Mouse (Mus musculus): ENCODE results near the gene Mrpl12. TPM values are rescaled to one million over a fixed set of nuclear protein-coding genes. Genes with fewer than 3 reads are reported as not detected.
"Not testable (repeated sequence)": the region's sequence is repeated elsewhere in the genome, so short reads cannot be mapped to it uniquely, and the experiment has no call there.

Mrpl12 gene
- total RNA-seq, 2 experiments from 2014 or later: 72.6 to 75.2 TPM

GRCm38 (mm10) chr11:120501701-120502100 lies 17.3 kb downstream of the Mrpl12 start:
- intact Hi-C loops (cut with DNase I): no loop called here
- no peak for DNase-seq (ENCODE audit: low spot score in 2 of 2)

DNA sequence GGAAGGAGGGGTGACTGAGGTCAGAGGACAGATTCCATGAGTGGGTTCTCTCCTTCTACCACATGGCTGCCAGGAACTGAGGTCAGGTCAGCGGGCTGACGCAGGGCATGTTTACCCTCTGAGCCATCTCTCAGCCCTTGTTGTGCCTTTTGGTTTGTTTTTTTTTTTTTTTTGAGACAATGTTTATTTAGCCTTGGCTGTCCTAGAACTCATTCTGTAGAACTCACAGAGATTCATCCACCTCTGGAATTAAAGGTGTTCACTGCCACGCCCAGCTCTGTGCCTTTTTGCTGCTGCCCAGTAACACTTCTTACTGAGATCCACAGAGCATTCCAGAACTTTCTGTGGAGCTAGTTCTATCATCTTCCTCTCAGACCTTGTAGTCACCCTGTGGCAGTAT lies 21.2 kb downstream of the Mrpl12 start:
- intact Hi-C loops (cut with DNase I): no loop called here
- DNase-seq (ENCODE audit: low spot score in 2 of 2): no peak

DNA sequence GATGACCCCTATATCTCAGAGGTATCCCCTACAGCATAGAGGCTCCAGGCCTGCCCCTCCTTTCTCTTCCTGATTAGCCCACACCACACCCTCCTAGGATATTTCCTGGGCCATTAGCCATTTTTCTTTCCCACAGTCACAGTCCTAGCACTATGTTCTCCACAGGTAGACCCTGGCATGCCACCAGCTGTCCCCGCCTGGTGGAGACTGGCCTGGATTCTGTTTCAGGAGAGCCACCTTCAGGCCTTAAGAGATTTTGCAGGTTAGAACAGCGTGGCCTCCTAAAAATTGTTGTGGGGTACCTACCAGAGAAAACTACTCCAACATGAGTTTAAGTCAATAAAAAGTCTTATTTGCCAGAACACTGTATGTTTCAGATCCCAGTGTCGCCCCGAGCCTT lies 22.5 kb downstream of the Mrpl12 start:
- DNase-seq (ENCODE audit: low spot score in 2 of 2): no peak
- intact Hi-C loops (cut with DNase I): no loop called here

DNA sequence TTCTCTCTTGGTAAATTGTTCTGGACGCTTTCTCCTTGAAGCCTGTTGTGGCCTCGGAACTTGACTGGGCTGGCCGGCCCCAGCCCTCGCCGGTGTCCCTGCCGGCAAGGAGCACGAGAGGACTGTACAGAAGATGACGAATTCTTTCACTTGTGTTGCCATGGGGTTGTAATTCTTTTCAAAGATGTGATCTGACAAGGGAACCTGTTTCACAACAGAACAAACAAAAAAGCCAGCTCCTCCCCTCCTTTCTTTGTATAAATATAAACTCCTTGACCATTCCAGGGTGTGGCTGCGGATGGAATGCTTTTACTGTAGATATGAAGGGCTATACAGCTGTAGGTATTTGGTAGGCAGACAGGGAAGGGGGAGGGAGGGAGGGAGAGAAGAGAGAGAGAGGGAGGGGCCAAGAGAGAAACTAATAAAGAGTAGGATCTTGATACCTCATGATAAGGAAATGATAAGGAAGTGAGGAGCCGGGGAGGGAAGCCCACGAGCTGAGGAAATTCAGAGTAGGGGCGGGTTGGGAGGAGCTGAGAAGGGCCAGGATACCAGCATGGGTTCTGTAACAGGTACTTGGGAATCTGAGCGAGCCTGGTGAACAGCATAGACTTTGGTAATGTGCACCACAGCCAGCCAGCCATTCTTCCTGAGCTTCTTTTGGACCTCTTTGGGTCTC lies 23.3 kb downstream of the Mrpl12 start:
- intact Hi-C loops (cut with DNase I): no loop called here

DNA sequence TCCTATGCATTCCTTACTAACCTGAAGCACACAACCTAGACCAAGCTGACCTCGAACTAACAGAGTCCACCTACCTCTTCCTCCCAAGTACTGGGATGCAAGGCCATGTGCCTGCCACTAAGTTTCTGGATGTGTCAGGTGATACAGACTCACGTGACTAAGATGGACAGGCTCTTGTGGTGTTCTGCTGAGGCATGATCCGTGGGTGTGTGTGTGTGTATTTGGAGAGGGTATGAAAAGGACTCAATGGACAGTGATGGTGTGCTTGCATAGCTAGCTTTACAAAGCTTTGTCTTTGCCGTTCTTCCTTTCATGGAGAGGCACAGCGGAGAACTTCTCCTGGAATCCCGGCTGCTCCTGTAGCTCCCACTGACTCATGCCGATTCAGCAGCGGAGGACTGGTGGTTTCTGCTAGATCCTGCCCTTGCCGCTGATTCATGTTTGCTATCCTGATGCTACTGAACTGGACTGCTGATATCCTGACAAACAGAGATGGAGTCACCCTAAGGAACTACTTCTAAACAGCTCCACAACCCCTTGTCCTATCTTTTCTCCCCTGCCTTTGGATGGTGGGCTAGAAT lies 24.0 kb downstream of the Mrpl12 start:
- intact Hi-C loops (cut with DNase I): no loop called here
- peak in 1 of 2 experiments; percentile 22 for DNase-seq (ENCODE audit: low spot score in 2 of 2)

More for the DNA sequence above, 23.3 kb downstream of the Mrpl12 start:
- DNase-seq (ENCODE audit: low spot score in 2 of 2): no peak

GRCm38 (mm10) chr11:120509940-120510339 lies 25.5 kb downstream of the Mrpl12 start:
- DNase-seq (ENCODE audit: low spot score in 2 of 2): no peak
- intact Hi-C loops (cut with DNase I): no loop called here

DNA sequence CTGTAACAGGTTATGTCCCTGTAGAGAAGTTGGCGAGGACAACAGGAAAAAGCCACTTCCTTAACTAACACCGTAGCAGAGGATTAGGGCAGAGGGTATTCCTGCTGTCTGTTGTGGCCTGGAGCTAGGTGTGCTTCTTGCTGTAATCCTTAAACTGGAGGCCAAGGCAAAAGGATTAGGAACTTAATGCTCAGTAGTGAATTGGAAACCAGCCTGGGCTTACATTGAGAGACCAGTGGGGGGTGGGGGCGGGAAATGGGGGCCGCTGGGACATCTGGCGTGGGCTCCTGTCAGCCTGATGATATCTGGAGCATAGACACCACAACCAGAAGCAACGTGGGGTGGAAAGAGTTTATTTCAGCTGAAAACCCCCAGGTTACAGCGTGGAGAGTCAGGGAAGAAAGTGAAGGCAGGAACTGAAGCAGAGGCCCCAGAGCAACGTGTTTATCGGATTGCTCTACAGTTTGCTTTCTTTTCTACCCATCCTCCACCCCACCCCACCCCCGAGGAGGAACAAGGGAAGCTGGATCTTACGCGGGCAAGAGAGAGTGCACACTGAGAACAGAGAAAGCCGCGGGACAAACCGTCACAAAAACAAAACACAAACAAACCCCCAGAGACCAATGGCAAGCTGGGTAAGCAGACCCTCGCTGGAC lies 26.1 kb downstream of the Mrpl12 start:
- intact Hi-C loops (cut with DNase I): no loop called here
- no peak for DNase-seq (ENCODE audit: low spot score in 2 of 2)

DNA sequence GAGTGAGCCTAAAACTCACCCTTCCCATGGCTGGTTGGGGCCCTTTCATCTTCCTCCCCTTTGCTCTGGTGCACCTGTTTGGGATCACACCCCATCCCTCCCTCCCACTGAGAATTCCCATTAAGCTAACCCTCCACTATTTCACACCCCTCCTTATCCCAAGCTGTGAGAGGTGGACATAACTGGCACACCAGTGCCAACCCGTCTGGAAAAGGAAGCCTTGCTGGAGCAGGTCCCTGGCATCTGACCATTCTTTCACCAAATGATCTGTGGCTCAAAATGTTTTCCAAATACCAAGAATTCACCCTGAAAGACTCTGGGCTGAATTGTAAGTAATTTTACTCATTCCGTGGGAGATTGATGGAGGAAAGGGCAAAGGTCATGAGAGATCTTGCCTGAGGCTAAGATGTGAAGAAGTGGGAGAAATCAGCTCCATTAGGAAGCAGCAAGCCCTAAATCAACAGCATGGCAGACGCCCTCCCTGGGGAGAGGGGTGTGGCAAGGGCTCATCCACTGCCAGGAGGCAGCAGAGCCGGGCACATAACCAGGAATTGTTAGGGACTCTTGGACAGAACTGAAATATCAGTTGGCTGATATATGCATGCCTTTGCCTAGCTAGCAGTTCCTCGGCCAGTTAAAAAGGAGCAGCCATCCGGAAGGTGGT lies 28.5 kb downstream of the Mrpl12 start:
- intact Hi-C loops (cut with DNase I): no loop called here

GRCm38 (mm10) chr11:120514262-120514661 lies 29.8 kb downstream of the Mrpl12 start:
- intact Hi-C loops (cut with DNase I): not testable (repeated sequence)

More for the DNA sequence above, 28.5 kb downstream of the Mrpl12 start:
- DNase-seq (ENCODE audit: low spot score in 2 of 2): no peak

GRCm38 (mm10) chr11:120515611-120516010 lies 31.2 kb downstream of the Mrpl12 start:
- intact Hi-C loops (cut with DNase I): no loop called here
- DNase-seq (ENCODE audit: low spot score in 2 of 2): peak; percentile 83

More at GRCm38 (mm10) chr11:120514262-120514661, 29.8 kb downstream of the Mrpl12 start:
- DNase-seq (ENCODE audit: low spot score in 2 of 2): not testable (repeated sequence)

DNA sequence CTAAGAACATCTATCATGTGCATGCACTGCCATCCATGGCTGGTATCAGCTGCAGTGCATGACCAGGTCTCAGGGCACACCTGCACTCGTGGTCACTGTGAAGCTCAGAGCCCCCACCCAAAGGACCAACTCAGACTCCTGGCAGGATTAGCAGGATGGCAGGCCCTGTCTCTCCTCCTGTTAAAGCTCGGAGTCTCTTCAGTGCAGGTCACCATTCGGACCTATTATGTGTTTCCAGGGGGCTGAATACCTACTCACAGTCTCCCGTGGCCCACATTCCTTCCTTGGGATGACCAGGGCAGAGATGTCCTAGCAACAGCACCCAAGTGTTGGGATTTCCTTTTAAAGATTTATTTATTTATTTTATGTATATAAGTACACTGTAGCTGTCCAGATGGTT lies 32.7 kb downstream of the Mrpl12 start:
- no peak for DNase-seq (ENCODE audit: low spot score in 2 of 2)
- intact Hi-C loops (cut with DNase I): no loop called here

DNA sequence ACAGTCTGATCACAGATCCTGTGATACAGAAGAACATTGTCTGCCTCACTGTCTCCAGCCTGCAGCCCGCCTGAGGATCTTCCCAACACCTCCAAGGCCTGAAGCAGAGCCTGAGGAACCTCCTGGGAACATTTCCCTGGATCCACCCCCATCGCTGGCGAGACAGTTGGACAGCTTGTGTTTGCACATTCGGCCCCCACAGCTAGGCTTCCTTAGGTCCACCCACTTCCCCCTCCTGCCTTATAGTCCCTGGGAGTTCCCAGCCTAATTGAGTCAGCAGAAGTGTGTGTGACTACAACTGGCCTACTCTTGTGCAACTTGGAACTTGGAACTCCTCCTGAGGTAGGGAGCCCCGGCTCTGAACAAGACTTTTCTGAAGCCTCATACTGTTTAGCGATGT lies 33.6 kb downstream of the Mrpl12 start:
- peak; percentile 82 to 97 for DNase-seq (ENCODE audit: low spot score in 2 of 2)
- intact Hi-C loops (cut with DNase I): loop anchor here (2.0 kb wide), 3 partner anchors 47 to 63 kb away; partner anchors contain the start of genes Arhgdia and P4hb

DNA sequence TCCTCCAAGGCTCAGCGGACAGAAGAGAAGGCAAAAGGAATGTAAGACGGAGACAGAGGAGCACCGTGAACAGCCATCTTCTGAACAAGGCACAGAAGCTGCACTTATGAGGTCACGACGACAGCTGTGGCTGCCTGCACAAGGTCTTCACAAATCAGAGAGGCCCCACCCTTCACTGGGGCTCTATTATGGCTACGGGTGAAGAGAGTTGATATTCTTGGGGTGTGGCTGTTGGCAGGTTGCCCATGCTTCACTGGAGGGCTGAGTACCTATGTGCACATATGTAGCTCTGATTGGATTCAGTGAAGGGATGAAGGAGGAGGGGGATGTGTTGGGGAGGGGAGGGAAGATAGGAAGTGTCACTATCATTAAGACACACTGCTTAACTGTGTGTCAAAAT lies 34.1 kb downstream of the Mrpl12 start:
- no peak for DNase-seq (ENCODE audit: low spot score in 2 of 2)
- intact Hi-C loops (cut with DNase I): loop anchor here (2.0 kb wide), 3 partner anchors 46 to 62 kb away; partner anchors contain the start of genes Arhgdia and P4hb

DNA sequence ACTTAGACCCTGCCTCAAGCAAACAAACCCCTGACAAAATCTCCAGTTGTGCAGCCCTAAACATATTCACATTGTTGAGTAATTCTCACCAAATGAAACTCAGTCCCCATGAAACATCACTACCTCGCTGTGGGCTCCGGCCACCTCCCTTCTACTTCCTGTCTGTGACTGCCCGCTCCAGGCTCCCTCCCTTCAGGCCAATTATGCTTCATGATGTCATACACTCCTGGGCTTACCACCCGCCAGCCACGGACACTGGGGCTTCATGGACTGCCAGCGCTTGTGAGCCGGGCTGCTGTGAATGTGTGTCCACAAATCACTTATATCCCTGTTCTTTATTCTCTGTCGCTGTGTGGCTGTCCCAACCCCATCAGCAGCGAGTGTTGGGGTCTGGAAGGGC lies 35.3 kb downstream of the Mrpl12 start:
- intact Hi-C loops (cut with DNase I): loop anchor here (2.0 kb wide), 3 partner anchors 45 to 61 kb away; partner anchors contain the start of genes Arhgdia and P4hb

GRCm38 (mm10) chr11:120520498-120520897 lies 36.1 kb downstream of the Mrpl12 start:
- intact Hi-C loops (cut with DNase I): no loop called here
- no peak for DNase-seq (ENCODE audit: low spot score in 2 of 2)

More for the DNA sequence above, 35.3 kb downstream of the Mrpl12 start:
- no peak for DNase-seq (ENCODE audit: low spot score in 2 of 2)

- no peak for DNase-seq (ENCODE audit: low spot score in 2 of 2)
- intact Hi-C loops (cut with DNase I): no loop called here
These were observed 36.6 kb downstream of the Mrpl12 start for GRCm38 (mm10) chr11:120520967-120521540.

DNA sequence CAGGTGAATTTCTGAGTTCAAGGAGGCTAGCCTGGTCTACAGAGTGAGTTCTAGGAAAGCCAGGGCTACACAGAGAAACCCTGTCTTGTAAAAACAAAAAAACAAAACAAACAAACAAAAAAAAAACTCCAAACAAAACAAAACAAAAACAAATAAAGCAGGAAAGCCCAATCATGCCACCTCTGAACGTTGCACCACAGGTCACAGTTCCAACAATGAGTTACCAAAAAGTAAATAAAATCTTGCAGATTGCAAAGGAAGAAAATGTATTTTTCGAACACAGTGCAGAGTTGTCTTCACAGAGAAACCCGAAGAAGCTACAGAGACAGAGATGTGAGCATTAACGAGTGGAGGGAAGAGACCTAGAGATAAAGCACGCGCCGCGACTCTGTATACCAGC lies 38.2 kb downstream of the Mrpl12 start:
- DNase-seq (ENCODE audit: low spot score in 2 of 2): no peak

DNA sequence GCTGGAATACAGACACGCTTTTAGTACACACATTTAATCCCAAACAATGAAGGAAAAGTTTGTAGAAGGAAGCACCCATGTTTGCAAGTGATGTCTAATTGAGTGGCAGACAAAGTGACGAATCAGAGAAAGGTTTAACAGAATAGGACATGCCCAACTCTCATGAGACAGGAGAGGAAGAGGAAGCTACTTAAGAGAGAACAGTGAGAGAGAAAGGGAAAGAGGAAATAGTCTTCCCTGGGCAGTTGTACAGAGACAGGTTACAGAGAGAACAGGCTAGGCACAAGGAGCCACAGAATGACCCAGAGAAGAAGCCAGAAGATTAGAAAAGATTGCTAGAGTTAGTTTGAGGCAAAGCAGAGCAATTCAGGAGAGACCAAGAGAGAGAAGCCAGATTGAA lies 41.5 kb downstream of the Mrpl12 start:
- DNase-seq (ENCODE audit: low spot score in 2 of 2): no peak
- intact Hi-C loops (cut with DNase I): no loop called here

More for the DNA sequence above, 38.2 kb downstream of the Mrpl12 start:
- intact Hi-C loops (cut with DNase I): no loop called here

- no peak for DNase-seq (ENCODE audit: low spot score in 2 of 2)
- intact Hi-C loops (cut with DNase I): no loop called here
These were observed 43.4 kb downstream of the Mrpl12 start for GRCm38 (mm10) chr11:120527690-120528354.
